Mouse (Mus musculus) embryonic facial prominence, embryonic 12.5 days (tissue): ENCODE results near the gene Sfxn3. TPM values are rescaled to one million over a fixed set of nuclear protein-coding genes. Genes with fewer than 3 reads are reported as not detected.
"Not testable (repeated sequence)": the region's sequence is repeated elsewhere in the genome, so short reads cannot be mapped to it uniquely, and the experiment has no call there.

ENCODE experiments used
- ATAC-seq: fragments of 200-750 bp; cut with Nextera tagmentation; 2 replicates; pipeline ENCODE4 v1.8.0; 2017; ENCODE audit not compliant: insufficient number of reproducible peaks, insufficient read depth, low FRiP score, low TSS enrichment
- H3K27ac ChIP-seq: fragments of 300-500 bp; sonication (generic); 2 replicates; pipeline ENCODE4 v1.5.1; 2016; ENCODE audit warnings: mild to moderate bottlenecking
- H3K27me3 ChIP-seq: fragments of 300-500 bp; sonication (generic); 2 replicates; pipeline ENCODE4 v1.6.1; 2016; ENCODE audit warnings: mild to moderate bottlenecking, moderate library complexity
- H3K36me3 ChIP-seq: fragments of 300-500 bp; sonication (generic); 2 replicates; pipeline ENCODE4 v1.6.1; 2016; ENCODE audit warnings: mild to moderate bottlenecking
- H3K4me1 ChIP-seq: fragments of 300-500 bp; sonication (generic); 2 replicates; pipeline ENCODE4 v1.6.1; 2016
- H3K4me2 ChIP-seq: fragments of 300-500 bp; sonication (generic); replicated peaks from 2 replicates; pipeline ENCODE4 v1.6.1; 2016; ENCODE audit warnings: mild to moderate bottlenecking, moderate library complexity
- H3K4me3 ChIP-seq: fragments of 300-500 bp; sonication (generic); 2 replicates; pipeline ENCODE4 v1.5.1; 2016; ENCODE audit warnings: mild to moderate bottlenecking
- H3K9ac ChIP-seq: fragments of 300-500 bp; sonication (generic); 2 replicates; pipeline ENCODE4 v1.6.1; 2016; ENCODE audit warnings: mild to moderate bottlenecking, moderate library complexity
- H3K9me3 ChIP-seq: fragments of 300-500 bp; sonication (generic); 2 replicates; pipeline ENCODE4 v1.6.1; 2016; ENCODE audit warnings: mild to moderate bottlenecking, moderate library complexity
- WGBS: fragments of 180-500 bp; shearing (Covaris S2); methylation state at CpG from one replicate; pipeline ENCODE4 v1.1.7; 2016; 5-methylcytosine and 5-hydroxymethylcytosine counted together
- polyA plus RNA-seq: library from polyadenylated mRNA; unstranded; fragments of >200 nt; fragmentation: Nextera tagmentation; extraction: Ambion mirVana; gene quantifications from 2 replicates; pipeline ENCODE4 v1.2.1, GENCODE M21; 2016

Gene Sfxn3
- polyA plus RNA-seq, 1 experiment from 2014 or later, result 24.3 TPM

- ATAC-seq, result no peak
- Histone ChIP-seq H3K4me3 (no peak overlapping the region), H3K4me2 (no peak overlapping the region), H3K27me3 (0 out of 2 replicates have a peak, but pooled peaks cover 3% of the 10 kb centered on the region), H3K9me3 (no peaks in the 10 kb centered on the region), H3K27ac (no peak overlapping the region), H3K36me3 (peaks cover 17% of the 10 kb centered on the region), H3K9ac (no peak overlapping the region; the same call in 1 of the 2 replicates), H3K4me1 (peaks cover 10% of the 10 kb centered on the region; the same call in 1 of the 2 replicates)
- 52% methylated on average over 17 of the region's 17 CpGs for WGBS
Observed at GRCm38 (mm10) chr19:45032570-45033332, 14.6 kb upstream of the Sfxn3 start.

- Histone ChIP-seq H3K4me1 (no peaks in the 10 kb centered on the region), H3K27me3 (peaks cover 29% of the 10 kb centered on the region), H3K9me3 (no peaks in the 10 kb centered on the region), H3K36me3 (no peaks in the 10 kb centered on the region), H3K4me3 (no peak overlapping the region), H3K4me2 (no peak overlapping the region), H3K9ac (no peak overlapping the region), H3K27ac (no peak overlapping the region)
- WGBS, result 29% methylated on average over 15 of the region's 16 CpGs
- ATAC-seq, result no peak
Observed at GRCm38 (mm10) chr19:45036867-45037266, 10.4 kb upstream of the Sfxn3 start.

DNA sequence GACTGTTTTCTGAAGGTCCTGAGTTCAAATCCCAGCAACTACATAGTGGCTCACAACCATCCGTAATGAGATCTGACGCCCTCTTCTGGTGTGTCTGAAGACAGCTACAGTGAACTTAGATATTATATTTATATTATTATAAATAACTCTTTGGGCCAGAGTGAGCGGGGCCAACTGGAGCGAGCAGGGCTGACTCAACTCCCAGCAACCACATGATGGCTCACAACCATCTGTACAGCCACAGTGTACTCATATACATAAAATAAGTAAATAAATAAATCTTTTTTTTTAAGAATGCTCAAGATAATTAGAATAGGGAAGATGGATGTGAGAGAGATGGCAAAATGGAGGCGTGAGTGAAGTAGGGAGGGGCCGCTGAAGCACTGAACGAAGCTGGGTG, 9.1 kb upstream of the Sfxn3 start:
- 91% methylated on average over 7 of the region's 7 CpGs for WGBS
- H3K36me3 ChIP-seq, H3K27ac ChIP-seq, H3K9ac ChIP-seq, H3K4me3 ChIP-seq, H3K4me2 ChIP-seq, H3K9me3 ChIP-seq, ATAC-seq, H3K4me1 ChIP-seq: not testable (repeated sequence)
- H3K27me3 ChIP-seq, result peaks cover 29% of the 10 kb centered on the region

GRCm38 (mm10) chr19:45040214-45040613, 7.1 kb upstream of the Sfxn3 start:
- Histone ChIP-seq H3K9me3 (no peaks in the 10 kb centered on the region), H3K27ac (no peak overlapping the region), H3K9ac (no peak overlapping the region), H3K27me3 (peaks cover 39% of the 10 kb centered on the region), H3K36me3 (no peaks in the 10 kb centered on the region), H3K4me1 (no peaks in the 10 kb centered on the region), H3K4me2 (no peak overlapping the region), H3K4me3 (no peak overlapping the region)
- 47% methylated on average over 13 of the region's 13 CpGs for WGBS
- ATAC-seq, result no peak

GRCm38 (mm10) chr19:45044389-45044927, 2.8 kb upstream of the Sfxn3 start:
- H3K4me2 ChIP-seq, result no peak overlapping the region
- no peak for ATAC-seq
- H3K27me3 ChIP-seq, result peaks cover 46% of the 10 kb centered on the region
- H3K4me3 ChIP-seq, result no peak overlapping the region
- no peak overlapping the region for H3K27ac ChIP-seq
- no peaks in the 10 kb centered on the region for H3K36me3 ChIP-seq
- 64% methylated on average over 11 of the region's 11 CpGs for WGBS
- peaks cover 24% of the 10 kb centered on the region for H3K4me1 ChIP-seq
- no peaks in the 10 kb centered on the region for H3K9me3 ChIP-seq
- H3K9ac ChIP-seq, result no peak overlapping the region

DNA sequence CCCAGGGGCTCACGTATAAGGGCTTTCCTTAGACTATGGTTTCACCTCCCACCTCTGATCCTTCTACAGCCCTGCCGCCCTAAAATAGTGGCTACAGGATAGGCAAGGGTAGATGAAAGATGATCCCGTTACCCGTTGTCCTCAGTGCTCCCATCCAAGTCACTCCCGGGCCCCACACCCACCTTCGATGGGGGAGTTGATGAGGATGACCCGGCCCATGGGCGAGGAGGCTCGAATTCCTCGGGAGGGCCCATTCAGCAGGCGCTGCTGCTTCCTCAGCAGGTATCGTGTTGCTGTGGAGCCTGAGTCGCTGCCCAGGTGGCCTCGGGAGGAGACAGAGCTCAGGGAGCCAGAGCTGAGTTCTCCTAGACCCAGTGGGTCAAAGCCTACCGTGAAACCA, 2.1 kb upstream of the Sfxn3 start:
- Histone ChIP-seq H3K9me3 (no peaks in the 10 kb centered on the region), H3K4me3 (no peak overlapping the region), H3K4me1 (peaks cover 24% of the 10 kb centered on the region), H3K36me3 (no peaks in the 10 kb centered on the region), H3K27ac (no peak overlapping the region), H3K27me3 (peaks cover 38% of the 10 kb centered on the region), H3K4me2 (no peak overlapping the region), H3K9ac (no peak overlapping the region)
- WGBS, result 37% methylated on average over 15 of the region's 15 CpGs
- ATAC-seq, result no peak

DNA sequence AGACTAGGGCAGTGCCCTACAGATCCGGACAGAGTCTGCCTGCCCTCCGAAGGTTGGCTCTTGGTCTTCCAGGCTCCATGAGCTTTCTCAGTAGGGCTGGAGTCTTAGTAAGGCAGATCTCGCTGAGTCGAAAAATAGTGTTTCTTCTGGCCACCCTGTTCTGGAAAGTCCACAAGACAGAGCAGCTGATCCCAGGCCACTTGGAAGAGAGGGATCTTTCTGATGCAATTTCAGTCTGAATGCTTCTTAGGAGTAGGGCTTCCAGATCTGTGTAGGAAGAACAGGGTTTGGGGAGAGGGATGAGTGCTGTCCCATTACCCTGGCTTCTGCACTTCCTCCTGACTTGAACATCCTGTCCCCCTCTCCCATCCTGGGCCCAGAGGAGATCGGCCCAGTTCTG, 1.7 kb upstream of the Sfxn3 start, which contains the start of gene Pdzd7:
TSS of gene Pdzd7 (minus strand) at position 67 of the 400 bp plus-strand sequence.
- WGBS, result 76% methylated on average over 5 of the region's 5 CpGs
- Histone ChIP-seq H3K4me1 (peaks cover 24% of the 10 kb centered on the region), H3K36me3 (no peaks in the 10 kb centered on the region), H3K9ac (0 out of 2 replicates have a peak within 1 kb of the TSS, but pooled peaks have one; percentile 52), H3K9me3 (no peaks in the 10 kb centered on the region), H3K27ac (no peak within 1 kb of the TSS), H3K4me3 (peak within 1 kb of the TSS; percentile 52), H3K27me3 (peaks cover 34% of the 10 kb centered on the region), H3K4me2 (peak within 1 kb of the TSS; percentile 79)
- no peak for ATAC-seq

- 3% methylated on average over 34 of the region's 34 CpGs for WGBS
- Histone ChIP-seq H3K9me3 (no peaks in the 10 kb centered on the region), H3K4me2 (peak overlapping the region; percentile 79), H3K36me3 (no peaks in the 10 kb centered on the region), H3K9ac (peak overlapping the region; percentile 52), H3K27ac (0 out of 2 replicates have a peak overlapping the region, but pooled peaks have one; percentile 86), H3K4me1 (peaks cover 24% of the 10 kb centered on the region), H3K27me3 (peaks cover 27% of the 10 kb centered on the region), H3K4me3 (peak overlapping the region; percentile 52)
- ATAC-seq, result peak; percentile 50; the same call in 1 of the 2 replicates
Observed at GRCm38 (mm10) chr19:45046523-45047321, 581 bp upstream of the Sfxn3 start.

- Histone ChIP-seq H3K4me1 (peaks cover 24% of the 10 kb centered on the region), H3K36me3 (peaks cover 5% of the 10 kb centered on the region), H3K4me3 (peak overlapping the region; percentile 52), H3K27ac (peak overlapping the region; percentile 86), H3K9ac (peak overlapping the region; percentile 52), H3K9me3 (no peaks in the 10 kb centered on the region), H3K4me2 (peak overlapping the region; percentile 79), H3K27me3 (peaks cover 26% of the 10 kb centered on the region)
- peak; percentile 64 for ATAC-seq
- WGBS, result 42% methylated on average over 11 of the region's 11 CpGs
Observed at GRCm38 (mm10) chr19:45047935-45048643, 786 bp downstream of the Sfxn3 start.

DNA sequence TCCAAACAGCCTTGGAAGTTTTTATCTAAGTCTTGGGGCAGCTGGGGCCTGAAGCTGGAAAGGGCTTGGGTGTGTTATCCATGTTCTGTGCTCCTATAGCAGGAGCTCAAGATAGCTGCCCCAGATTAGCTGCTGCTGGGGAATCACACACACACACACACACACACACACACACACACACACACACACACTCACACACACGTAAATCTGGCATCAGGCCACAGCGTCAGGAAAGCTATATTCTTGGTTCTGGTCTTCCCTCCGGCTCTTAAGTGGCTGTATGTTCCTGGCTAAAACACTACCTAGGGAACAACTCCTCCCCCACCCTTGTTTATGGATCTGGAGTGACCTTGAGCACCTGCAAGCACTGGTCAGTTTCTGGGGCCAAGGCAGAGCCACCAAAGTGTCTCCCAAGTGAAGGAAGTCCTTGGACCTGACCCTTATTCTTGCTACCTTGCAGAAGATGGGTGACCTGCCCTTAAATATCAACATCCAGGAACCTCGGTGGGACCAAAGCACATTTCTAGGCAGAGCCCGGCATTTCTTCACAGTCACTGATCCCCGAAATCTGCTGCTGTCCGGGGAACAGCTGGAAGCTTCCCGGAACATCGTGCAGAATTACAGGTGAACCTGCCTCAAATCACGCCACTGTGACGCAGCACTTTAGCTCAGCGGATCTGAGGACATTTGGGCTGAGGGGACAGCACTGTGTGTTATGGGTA, 1.5 kb downstream of the Sfxn3 start:
- H3K27ac ChIP-seq, result no peak overlapping the region
- peaks cover 10% of the 10 kb centered on the region for H3K36me3 ChIP-seq
- peaks cover 26% of the 10 kb centered on the region for H3K27me3 ChIP-seq
- no peaks in the 10 kb centered on the region for H3K9me3 ChIP-seq
- peak overlapping the region; percentile 79 for H3K4me2 ChIP-seq
- WGBS, result 80% methylated on average over 12 of the region's 12 CpGs
- H3K4me3 ChIP-seq, result peak overlapping the region; percentile 52
- peak overlapping the region; percentile 52; the same call in 1 of the 2 replicates for H3K9ac ChIP-seq
- no peak for ATAC-seq
- H3K4me1 ChIP-seq, result peaks cover 24% of the 10 kb centered on the region
